Mouse (Mus musculus) MEL (cell line): ENCODE measurements around the gene Atp2a3. TPM values are rescaled to one million over a fixed set of nuclear protein-coding genes. Genes with fewer than 3 reads are reported as not detected.

Experiments used
- DNase-seq: peaks from one replicate; pipeline ENCODE4 v3.0.0; 2011; ENCODE audit warnings: low read depth, low spot score
- H3K27ac ChIP-seq: 2 replicates; pipeline ENCODE4 v1.5.1; 2012; ENCODE audit warnings: low read depth, mild to moderate bottlenecking, control low read depth, low read length, moderate library complexity; ENCODE audit not compliant: control insufficient read depth
- H3K27me3 ChIP-seq, 2 experiments: fragments of 150-350 bp in 1 of 2; sonication (generic) in 1 of 2; 2 replicates each; pipeline ENCODE4 v1.6.1; 2012; ENCODE audit warnings: low read length in 2 of 2, mild to moderate bottlenecking in 2 of 2, improper control_type of control experiment in 1 of 2, moderate library complexity in 1 of 2; ENCODE audit not compliant: insufficient read depth in 2 of 2, control insufficient read depth in 1 of 2
- H3K36me3 ChIP-seq, 2 experiments: 2 replicates each; pipeline ENCODE4 v1.6.1; 2012 to 2014; ENCODE audit warnings: low read length in 2 of 2, improper control_type of control experiment in 1 of 2, inconsistent platforms in 1 of 2, mild to moderate bottlenecking in 1 of 2; ENCODE audit not compliant: insufficient read depth in 2 of 2, control insufficient read depth in 1 of 2
- H3K4me1 ChIP-seq, 2 experiments: fragments of 150-350 bp in 1 of 2; sonication (generic) in 1 of 2; 2 replicates each; pipeline ENCODE4 v1.6.1; 2012; ENCODE audit warnings: low read length in 2 of 2, improper control_type of control experiment in 1 of 2, mild to moderate bottlenecking in 1 of 2; ENCODE audit not compliant: insufficient read depth in 2 of 2, control insufficient read depth in 1 of 2
- H3K4me3 ChIP-seq, 2 experiments: fragments of 150-350 bp in 1 of 2; sonication (generic) in 1 of 2; 2 replicates each; pipeline ENCODE4 v1.5.1; 2012; ENCODE audit warnings: low read depth in 2 of 2, low read length in 2 of 2, mild to moderate bottlenecking in 2 of 2, moderate library complexity in 2 of 2, control low read depth in 1 of 2, improper control_type of control experiment in 1 of 2; ENCODE audit not compliant: control insufficient read depth in 1 of 2, insufficient read depth in 1 of 2
- H3K79me2 ChIP-seq: 2 replicates; pipeline ENCODE4 v1.6.1; 2012; ENCODE audit warnings: mild to moderate bottlenecking, low read length, moderate library complexity; ENCODE audit not compliant: control insufficient read depth, poor library complexity, insufficient read depth
- H3K9ac ChIP-seq: 2 replicates; pipeline ENCODE4 v1.6.1; 2012; ENCODE audit warnings: low read depth, mild to moderate bottlenecking, control low read depth, low read length, moderate library complexity; ENCODE audit not compliant: control insufficient read depth, poor library complexity, severe bottlenecking
- H3K9me3 ChIP-seq: fragments of 150-350 bp; sonication (generic); replicated peaks from 2 replicates; pipeline ENCODE4 v1.6.1; 2012; ENCODE audit warnings: mild to moderate bottlenecking, low read length, improper control_type of control experiment, moderate library complexity; ENCODE audit not compliant: insufficient read depth
- CTCF ChIP-seq, 3 experiments: IDR thresholded peaks in 2 of 3; conservative IDR thresholded peaks in 1 of 3; 2 replicates each; pipeline ENCODE4 v1.5.1; 2011 to 2012; ENCODE audit warnings: low read length in 3 of 3, low read depth in 2 of 3, mild to moderate bottlenecking in 2 of 3, improper control_type of control experiment in 1 of 3, inconsistent platforms in 1 of 3, mixed read lengths in 1 of 3, moderate library complexity in 1 of 3; ENCODE audit not compliant: control insufficient read depth in 1 of 3, insufficient read depth in 1 of 3, poor library complexity in 1 of 3, severe bottlenecking in 1 of 3
- ETS1 ChIP-seq: IDR thresholded peaks from 2 replicates; pipeline ENCODE4 v1.6.1; 2012; ENCODE audit warnings: low read depth, mild to moderate bottlenecking, inconsistent platforms, low read length, improper control_type of control experiment, moderate library complexity
- MAX ChIP-seq: IDR thresholded peaks from 2 replicates; pipeline ENCODE4 v1.6.1; 2011; ENCODE audit warnings: low read length, improper control_type of control experiment
- NELFE ChIP-seq: IDR thresholded peaks from 2 replicates; pipeline ENCODE4 v1.6.1; 2011; ENCODE audit warnings: low read depth, low read length, improper control_type of control experiment
- POLR2AphosphoS5 ChIP-seq: IDR thresholded peaks from 2 replicates; pipeline ENCODE4 v1.6.1; 2012; ENCODE audit warnings: low read depth, borderline replicate concordance, mild to moderate bottlenecking, inconsistent platforms, low read length, moderate library complexity, mixed read lengths
- RAD21 ChIP-seq: IDR thresholded peaks from 2 replicates; pipeline ENCODE4 v1.6.1; 2011; ENCODE audit warnings: mild to moderate bottlenecking, low read depth, low read length, improper control_type of control experiment
- SMC3 ChIP-seq: IDR thresholded peaks from 2 replicates; pipeline ENCODE4 v1.6.1; 2011; ENCODE audit warnings: low read depth, low read length, improper control_type of control experiment
- TBP ChIP-seq: IDR thresholded peaks from 2 replicates; pipeline ENCODE4 v1.8.0; 2011; ENCODE audit warnings: low read depth, low read length, improper control_type of control experiment
- USF1 ChIP-seq: IDR thresholded peaks from 2 replicates; pipeline ENCODE4 v1.6.1; 2014; ENCODE audit warnings: low read depth, mild to moderate bottlenecking, inconsistent platforms, low read length, improper control_type of control experiment, moderate library complexity
- USF2 ChIP-seq, 2 experiments: IDR thresholded peaks; 2 replicates each; pipeline ENCODE4 v1.6.1; 2011 to 2012; ENCODE audit warnings: improper control_type of control experiment in 2 of 2, low read length in 2 of 2, borderline replicate concordance in 1 of 2, inconsistent platforms in 1 of 2, low read depth in 1 of 2, mild to moderate bottlenecking in 1 of 2; ENCODE audit not compliant: insufficient read depth in 1 of 2
- ZC3H11A ChIP-seq: IDR thresholded peaks from 2 replicates; pipeline ENCODE4 v1.6.1; 2012; ENCODE audit warnings: low read depth, mild to moderate bottlenecking, inconsistent platforms, low read length, improper control_type of control experiment
- ZMIZ1 ChIP-seq: IDR thresholded peaks from 2 replicates; pipeline ENCODE4 v1.6.1; 2012; ENCODE audit warnings: low read depth, mild to moderate bottlenecking, inconsistent platforms, low read length, improper control_type of control experiment, moderate library complexity
- ZNF384 ChIP-seq: IDR thresholded peaks from 2 replicates; pipeline ENCODE4 v1.6.1; 2012; ENCODE audit warnings: low read depth, mild to moderate bottlenecking, inconsistent platforms, low read length, improper control_type of control experiment
- polyA plus RNA-seq, 2 experiments: library from polyadenylated mRNA; stranded (reverse) in 1 of 2; unstranded in 1 of 2; fragments of >175 nt in 1 of 2; fragments of >200 nt in 1 of 2; gene quantifications; 2 replicates each; pipeline versions ENCODE4 v1.2.1 to v1.2.4; 2012; ENCODE audit warnings: low replicate concordance in 2 of 2, low read depth in 1 of 2; ENCODE audit not compliant: insufficient read length in 2 of 2, insufficient read depth in 1 of 2, missing spikeins in 1 of 2
- total RNA-seq: library from RNA; depleted of rRNA; stranded (reverse); fragments of 300-350 nt; gene quantifications from 2 replicates; pipeline ENCODE4 v1.2.3, GENCODE M21; 2012

Gene Atp2a3
- total and polyA plus RNA-seq, 3 experiments: 10.7 to 49.9 TPM; not detected in 1

DNA sequence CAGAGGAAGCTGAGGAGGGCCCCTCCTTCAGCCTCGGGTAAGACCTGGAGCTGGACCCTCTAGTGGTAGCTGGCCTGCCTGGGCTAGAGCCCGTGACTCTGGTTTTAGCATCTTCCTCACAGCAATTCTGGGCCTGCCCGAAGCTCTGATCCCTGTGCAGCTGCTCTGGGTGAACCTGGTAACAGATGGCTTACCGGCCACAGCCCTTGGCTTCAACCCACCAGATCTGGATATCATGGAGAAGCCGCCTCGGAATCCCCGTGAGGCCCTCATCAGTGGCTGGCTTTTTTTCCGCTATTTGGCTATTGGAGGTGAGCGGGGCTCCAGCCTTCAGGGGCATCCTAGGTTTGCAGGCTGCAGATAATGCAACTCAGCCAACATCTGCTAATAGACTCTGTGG lies 21.5 kb downstream of the Atp2a3 start:
- Histone ChIP-seq H3K79me2 (no peaks in the 10 kb centered on the region), H3K36me3 (peaks cover 0 to 16% of the 10 kb centered on the region in 2 experiments; a peak in 3 of 4 replicates), H3K4me3 (no peak overlapping the region), H3K27ac (no peak overlapping the region), H3K27me3 (no peaks in the 10 kb centered on the region), H3K9me3 (no peaks in the 10 kb centered on the region), H3K9ac (no peak overlapping the region), H3K4me1 (peaks cover 12 to 16% of the 10 kb centered on the region in 2 experiments)
- TF ChIP-seq MAX (no peak), POLR2AphosphoS5 (no peak), ZMIZ1 (no peak), TBP (no peak), USF2 (IDR thresholded peaks at IDR 0.05; ENCODE audit: borderline replicate concordance in 1 of 2, insufficient read depth in 1 of 2, low read depth in 1 of 2, low read length in 2 of 2) (no peak)
- no peak for DNase-seq

DNA sequence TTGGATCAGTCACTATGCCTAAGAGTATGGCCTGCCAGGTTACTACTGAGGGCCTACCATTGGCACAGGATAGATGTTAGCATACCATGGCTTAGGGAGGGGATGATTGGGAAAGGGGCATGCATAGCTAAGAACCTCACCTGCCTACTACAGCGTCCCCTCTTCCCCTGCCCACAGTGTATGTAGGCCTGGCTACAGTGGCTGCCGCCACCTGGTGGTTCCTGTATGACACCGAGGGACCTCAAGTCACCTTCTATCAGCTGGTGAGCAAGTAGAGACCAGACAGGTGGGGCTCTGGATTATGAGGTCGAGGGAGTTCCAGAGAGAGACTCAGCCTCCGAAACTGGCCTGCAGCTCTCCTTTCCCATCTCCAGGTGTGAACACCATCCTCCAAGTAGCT lies 22.3 kb downstream of the Atp2a3 start:
- no peak overlapping the region for H3K9ac ChIP-seq
- H3K27me3 ChIP-seq: no peaks in the 10 kb centered on the region
- H3K27ac ChIP-seq: no peak overlapping the region
- H3K9me3 ChIP-seq: no peaks in the 10 kb centered on the region
- no peak overlapping the region for H3K4me3 ChIP-seq
- peaks cover 18 to 23% of the 10 kb centered on the region in 2 experiments for H3K4me1 ChIP-seq
- peak; percentile 38 for TF ChIP-seq ZC3H11A
- TF ChIP-seq CTCF (IDR thresholded peaks at IDR 0.05 in 2 of 3, conservative IDR thresholded peaks at IDR 0.05 in 1 of 3; ENCODE audit: control insufficient read depth in 1 of 3, insufficient read depth in 1 of 3, low read depth in 2 of 3, low read length in 3 of 3, poor library complexity in 1 of 3, severe bottlenecking in 1 of 3): peak; percentile 28 to 63 (median 54)
- TF ChIP-seq USF1: no peak
- TF ChIP-seq SMC3: peak; percentile 65
- peak; percentile 50 for TF ChIP-seq RAD21
- TF ChIP-seq ZNF384: no peak
- no peak for DNase-seq
- no peaks in the 10 kb centered on the region for H3K79me2 ChIP-seq
- H3K36me3 ChIP-seq: peaks cover 0 to 23% of the 10 kb centered on the region in 2 experiments; a peak in 3 of 4 replicates

DNA sequence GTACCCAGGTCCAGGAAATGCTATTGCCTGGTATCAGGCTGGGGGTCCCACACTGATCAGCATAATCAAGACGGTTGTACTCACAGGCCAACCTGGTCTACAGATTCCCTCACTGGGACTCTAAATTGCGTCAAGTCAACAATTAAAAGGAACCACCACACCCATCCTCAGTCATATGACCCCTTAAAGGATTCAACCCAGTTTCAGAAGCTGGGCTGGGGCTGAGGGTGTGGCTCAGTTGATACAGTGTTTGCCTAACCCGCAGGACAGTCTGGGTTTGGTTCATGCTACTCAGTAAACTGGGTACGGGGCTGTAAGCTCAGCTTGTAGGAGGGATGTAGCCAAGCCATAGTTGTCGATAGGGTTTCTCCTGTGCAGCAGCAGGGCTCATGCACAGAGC lies 25.8 kb downstream of the Atp2a3 start:
- peak; percentile 50 for DNase-seq
- Histone ChIP-seq H3K79me2 (no peaks in the 10 kb centered on the region), H3K27me3 (no peaks in the 10 kb centered on the region), H3K9ac (no peak overlapping the region), H3K27ac (peak overlapping the region; percentile 21; the same call in 1 of the 2 replicates), H3K4me3 (no peak overlapping the region), H3K4me1 (peaks cover 18 to 27% of the 10 kb centered on the region in 2 experiments), H3K9me3 (no peaks in the 10 kb centered on the region), H3K36me3 (peaks cover 0 to 23% of the 10 kb centered on the region in 2 experiments; a peak in 3 of 4 replicates)
- TF ChIP-seq USF2 (IDR thresholded peaks at IDR 0.05; ENCODE audit: borderline replicate concordance in 1 of 2, insufficient read depth in 1 of 2, low read depth in 1 of 2, low read length in 2 of 2): no peak
- 0 out of 2 replicates have a peak, but pooled peaks have one; percentile 22 for TF ChIP-seq ETS1
- TF ChIP-seq USF1: peak; percentile 76
- no peak for TF ChIP-seq NELFE
